Mouse (Mus musculus): ENCODE results near the gene Coq9. TPM values are rescaled to one million over a fixed set of nuclear protein-coding genes. Genes with fewer than 3 reads are reported as not detected.

The Coq9 gene
- polyA plus RNA-seq, 1 experiment from 2014 or later, result 52.2 TPM

- WGBS, result 78% methylated on average over 6 of the region's 6 CpGs
- no peaks in the 10 kb centered on the region for H3K36me3 ChIP-seq
- no peak overlapping the region for H3K4me3 ChIP-seq
- H3K27me3 ChIP-seq (ENCODE audit: insufficient read depth, poor library complexity, severe bottlenecking), result peaks cover 3% of the 10 kb centered on the region; the same call in 1 of the 2 replicates
- no peaks in the 10 kb centered on the region for H3K9me3 ChIP-seq
- H3K4me1 ChIP-seq (replicated peaks), result peaks cover 29% of the 10 kb centered on the region
- no peak for DNase-seq (ENCODE audit: low spot score)
- no peak overlapping the region for H3K27ac ChIP-seq
Observed at GRCm38 (mm10) chr8:94808372-94808771, 29.7 kb upstream of the Coq9 start.

GRCm38 (mm10) chr8:94810153-94810552 is 28.0 kb upstream of the Coq9 start, which contains the start of gene Ccl17:
Gene Ccl17 (plus strand): TSS chr8:94810453.
- Histone ChIP-seq H3K27ac (no peak within 1 kb of the TSS), H3K4me1 (replicated peaks) (peaks cover 29% of the 10 kb centered on the region), H3K4me3 (no peak within 1 kb of the TSS), H3K9me3 (no peaks in the 10 kb centered on the region), H3K36me3 (no peaks in the 10 kb centered on the region), H3K27me3 (ENCODE audit: insufficient read depth, poor library complexity, severe bottlenecking) (no peaks in the 10 kb centered on the region)
- WGBS, result 72% methylated on average over 3 of the region's 3 CpGs
- no peak for DNase-seq (ENCODE audit: low spot score)

DNA sequence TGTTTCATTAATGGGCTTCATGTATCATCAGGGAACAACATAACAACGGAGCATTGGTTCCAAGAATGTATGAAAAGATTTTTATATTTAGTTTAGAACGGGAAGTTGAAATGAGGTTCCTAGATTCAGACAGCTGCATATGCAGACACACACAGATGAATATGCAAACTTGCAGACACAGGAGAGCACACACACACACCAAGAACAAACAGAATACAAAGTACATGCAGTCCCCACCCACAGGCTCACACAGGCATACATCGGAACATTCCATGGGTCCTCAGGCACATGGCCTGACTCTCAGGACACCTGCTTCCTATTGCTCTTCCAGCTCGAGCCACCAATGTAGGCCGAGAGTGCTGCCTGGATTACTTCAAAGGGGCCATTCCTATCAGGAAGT is 27.3 kb upstream of the Coq9 start:
- Histone ChIP-seq H3K27me3 (ENCODE audit: insufficient read depth, poor library complexity, severe bottlenecking) (no peaks in the 10 kb centered on the region), H3K27ac (no peak overlapping the region), H3K36me3 (no peaks in the 10 kb centered on the region), H3K4me1 (replicated peaks) (peaks cover 28% of the 10 kb centered on the region), H3K4me3 (no peak overlapping the region), H3K9me3 (no peaks in the 10 kb centered on the region)
- WGBS, result 88% methylated on average over 5 of the region's 5 CpGs
- DNase-seq (ENCODE audit: low spot score), result no peak

DNA sequence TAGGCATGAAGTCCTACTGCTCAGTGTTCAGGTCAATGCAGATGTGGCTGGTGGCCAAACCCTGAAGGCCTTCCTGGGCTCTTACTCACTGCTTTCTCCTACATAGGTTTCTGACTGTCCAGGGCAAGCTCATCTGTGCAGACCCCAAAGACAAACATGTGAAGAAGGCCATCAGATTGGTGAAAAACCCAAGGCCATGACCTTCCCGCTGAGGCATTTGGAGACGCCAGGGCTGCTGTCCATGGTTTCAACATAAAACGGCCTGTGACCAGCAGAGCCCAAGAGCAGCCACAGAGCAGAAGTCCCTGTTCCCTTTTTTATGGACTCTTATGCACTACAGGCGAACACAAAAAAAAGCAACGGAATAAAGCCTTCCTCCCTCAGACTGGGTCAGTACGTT is 26.5 kb upstream of the Coq9 start:
- no peak for DNase-seq (ENCODE audit: low spot score)
- no peaks in the 10 kb centered on the region for H3K9me3 ChIP-seq
- H3K4me3 ChIP-seq, result no peak overlapping the region
- no peaks in the 10 kb centered on the region for H3K36me3 ChIP-seq
- no peaks in the 10 kb centered on the region for H3K27me3 ChIP-seq (ENCODE audit: insufficient read depth, poor library complexity, severe bottlenecking)
- 73% methylated on average over 6 of the region's 6 CpGs for WGBS
- H3K27ac ChIP-seq, result no peak overlapping the region
- peaks cover 22% of the 10 kb centered on the region for H3K4me1 ChIP-seq (replicated peaks)

DNA sequence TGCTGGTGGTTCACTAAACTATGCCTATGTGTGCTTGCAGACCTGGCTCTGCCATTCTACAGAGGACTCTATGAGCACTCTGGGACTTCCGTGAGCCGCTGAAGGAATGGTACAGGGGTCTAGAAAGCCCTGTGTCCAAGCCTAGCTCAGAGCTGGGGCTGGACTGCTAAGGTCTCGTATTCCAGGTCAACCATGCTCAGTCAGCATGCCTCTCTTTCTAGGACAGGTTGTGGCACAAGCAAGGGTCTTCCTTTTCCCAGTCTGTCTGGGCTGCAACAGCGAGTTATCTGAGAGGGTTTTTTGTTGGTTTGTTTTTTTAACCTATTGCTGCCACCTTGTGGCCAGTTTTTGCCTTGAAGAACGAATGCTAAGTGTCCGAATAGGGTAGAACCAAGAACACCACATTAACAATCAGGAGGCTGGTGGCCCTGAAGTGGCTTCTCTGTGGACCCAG is 25.4 kb upstream of the Coq9 start:
- Histone ChIP-seq H3K36me3 (no peaks in the 10 kb centered on the region), H3K4me3 (peak overlapping the region; percentile 28), H3K27me3 (ENCODE audit: insufficient read depth, poor library complexity, severe bottlenecking) (no peaks in the 10 kb centered on the region), H3K9me3 (no peaks in the 10 kb centered on the region), H3K4me1 (replicated peaks) (peaks cover 13% of the 10 kb centered on the region), H3K27ac (peak overlapping the region; percentile 54; the same call in 1 of the 2 replicates)
- DNase-seq (ENCODE audit: low spot score), result peak; percentile 85
- 31% methylated on average over 6 of the region's 6 CpGs for WGBS

- 0% methylated on average over 1 of the region's 1 CpGs for WGBS
- no peak overlapping the region for H3K27ac ChIP-seq
- H3K4me1 ChIP-seq (replicated peaks), result peaks cover 10% of the 10 kb centered on the region
- H3K27me3 ChIP-seq (ENCODE audit: insufficient read depth, poor library complexity, severe bottlenecking), result no peaks in the 10 kb centered on the region
- H3K4me3 ChIP-seq, result no peak overlapping the region
- DNase-seq (ENCODE audit: low spot score), result peak; percentile 18
- no peaks in the 10 kb centered on the region for H3K9me3 ChIP-seq
- no peaks in the 10 kb centered on the region for H3K36me3 ChIP-seq
Observed at GRCm38 (mm10) chr8:94814556-94814955, 23.6 kb upstream of the Coq9 start.

- DNase-seq (ENCODE audit: low spot score), result no peak
- 93% methylated on average over 11 of the region's 11 CpGs for WGBS
- Histone ChIP-seq H3K4me3 (no peak overlapping the region), H3K9me3 (no peaks in the 10 kb centered on the region), H3K36me3 (peaks cover 30% of the 10 kb centered on the region), H3K27me3 (ENCODE audit: insufficient read depth, poor library complexity, severe bottlenecking) (no peaks in the 10 kb centered on the region), H3K27ac (no peak overlapping the region), H3K4me1 (replicated peaks) (peaks cover 7% of the 10 kb centered on the region)
Observed at GRCm38 (mm10) chr8:94817933-94818332, 20.2 kb upstream of the Coq9 start.

- no peak overlapping the region for H3K4me3 ChIP-seq
- H3K4me1 ChIP-seq (replicated peaks), result peaks cover 6% of the 10 kb centered on the region
- no peaks in the 10 kb centered on the region for H3K27me3 ChIP-seq (ENCODE audit: insufficient read depth, poor library complexity, severe bottlenecking)
- H3K27ac ChIP-seq, result no peak overlapping the region
- H3K36me3 ChIP-seq, result peaks cover 48% of the 10 kb centered on the region
- no peak for DNase-seq (ENCODE audit: low spot score)
- H3K9me3 ChIP-seq, result no peaks in the 10 kb centered on the region
- WGBS, result 74% methylated on average over 6 of the region's 6 CpGs
Observed at GRCm38 (mm10) chr8:94819671-94820179, 18.4 kb upstream of the Coq9 start.

DNA sequence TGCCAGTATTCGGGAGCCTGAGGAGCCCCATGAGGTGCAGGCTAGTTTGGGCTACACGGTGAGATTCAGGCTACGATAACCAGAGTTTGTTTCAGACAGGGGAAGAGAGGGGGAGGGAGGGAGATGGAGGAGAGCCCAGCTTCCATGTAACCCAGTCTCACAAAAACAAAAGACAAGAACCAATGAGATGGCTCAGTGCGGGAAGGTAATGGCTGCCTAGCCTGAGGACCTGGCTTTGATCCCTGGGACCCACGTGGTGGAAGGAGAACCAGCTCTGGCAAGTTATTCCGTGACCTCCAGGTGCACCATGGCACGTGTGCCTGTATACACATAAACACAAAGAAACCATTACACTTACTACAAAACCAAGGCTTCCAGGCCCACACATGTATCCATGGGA is 17.6 kb upstream of the Coq9 start:
- H3K27ac ChIP-seq, result no peak overlapping the region
- H3K36me3 ChIP-seq, result peaks cover 56% of the 10 kb centered on the region
- no peak overlapping the region for H3K4me3 ChIP-seq
- peaks cover 6% of the 10 kb centered on the region for H3K4me1 ChIP-seq (replicated peaks)
- H3K9me3 ChIP-seq, result no peaks in the 10 kb centered on the region
- no peaks in the 10 kb centered on the region for H3K27me3 ChIP-seq (ENCODE audit: insufficient read depth, poor library complexity, severe bottlenecking)
- no peak for DNase-seq (ENCODE audit: low spot score)
- 90% methylated on average over 7 of the region's 7 CpGs for WGBS

DNA sequence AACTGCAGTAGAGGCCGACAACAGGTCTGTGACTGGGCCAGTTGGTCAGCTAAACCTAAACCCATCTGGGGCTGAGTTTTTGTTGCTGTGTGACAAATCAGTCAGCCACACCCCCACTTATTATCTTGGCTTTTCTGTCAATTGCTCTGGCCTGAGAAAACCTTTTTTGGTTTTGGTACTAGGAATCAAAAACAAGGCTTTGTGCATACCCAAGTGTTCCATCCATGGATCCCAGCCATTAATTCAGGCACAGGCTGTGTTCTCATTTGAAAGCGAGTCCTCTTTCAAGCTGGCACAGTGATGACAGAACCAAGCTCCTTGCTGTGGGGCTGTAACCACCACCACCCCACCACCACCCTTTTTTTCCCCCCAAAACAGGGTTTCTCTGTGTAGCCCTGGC is 16.7 kb upstream of the Coq9 start:
- WGBS, result 87% methylated on average over 2 of the region's 2 CpGs
- no peaks in the 10 kb centered on the region for H3K27me3 ChIP-seq (ENCODE audit: insufficient read depth, poor library complexity, severe bottlenecking)

DNA sequence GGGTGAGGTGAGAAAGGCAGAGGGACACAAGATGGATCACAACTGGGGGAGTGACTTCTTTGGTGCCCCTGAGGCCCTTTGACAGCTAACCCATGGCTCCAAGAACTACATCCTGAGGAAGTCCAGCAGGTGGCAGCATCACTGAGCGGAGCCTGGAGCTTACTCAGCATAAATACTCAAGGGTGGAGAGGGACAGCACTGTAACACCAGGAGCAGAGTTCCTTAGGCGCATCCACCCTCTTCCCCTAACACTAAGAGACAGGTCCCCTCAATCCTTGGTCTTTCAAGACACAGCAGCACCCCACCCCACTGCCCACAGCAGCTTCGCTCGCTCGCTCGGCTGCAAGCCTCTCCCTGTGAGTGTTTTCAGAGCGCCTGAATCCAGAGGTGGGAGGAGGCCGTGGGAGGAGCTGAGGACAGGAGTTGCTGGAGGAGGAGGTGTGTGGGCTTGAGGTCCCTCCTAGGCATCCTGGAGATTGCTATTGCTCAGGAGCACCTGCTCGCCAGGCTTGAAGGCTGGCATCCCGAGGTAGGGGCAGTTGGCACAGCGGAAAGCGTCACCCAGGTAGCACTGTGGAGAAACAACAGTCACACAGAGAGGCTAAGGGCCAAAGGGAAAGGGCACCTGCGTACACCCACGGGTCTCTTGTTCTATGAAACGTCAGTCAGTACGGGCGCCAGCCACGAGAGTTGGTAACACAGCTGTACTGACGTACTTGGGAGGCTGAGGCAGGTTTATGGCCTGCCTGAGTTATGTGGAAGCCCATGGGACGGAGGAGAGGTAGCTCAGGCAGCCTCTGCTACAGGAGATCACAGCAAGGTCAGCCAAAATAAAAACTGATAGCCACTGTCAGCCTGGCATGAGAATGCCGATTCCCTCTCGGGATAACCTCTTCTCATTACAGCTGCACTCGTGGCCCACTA is 15.2 kb upstream of the Coq9 start:
- Histone ChIP-seq H3K4me1 (replicated peaks) (peaks cover 6% of the 10 kb centered on the region), H3K4me3 (no peak overlapping the region), H3K27me3 (ENCODE audit: insufficient read depth, poor library complexity, severe bottlenecking) (no peaks in the 10 kb centered on the region), H3K36me3 (peaks cover 77% of the 10 kb centered on the region), H3K9me3 (no peaks in the 10 kb centered on the region), H3K27ac (no peak overlapping the region; the same call in 1 of the 2 replicates)
- DNase-seq (ENCODE audit: low spot score), result peak; percentile 52
- 83% methylated on average over 23 of the region's 23 CpGs for WGBS

More for the DNA sequence above, 16.7 kb upstream of the Coq9 start:
- no peaks in the 10 kb centered on the region for H3K9me3 ChIP-seq
- H3K4me3 ChIP-seq, result no peak overlapping the region
- DNase-seq (ENCODE audit: low spot score), result no peak
- H3K27ac ChIP-seq, result no peak overlapping the region
- H3K36me3 ChIP-seq, result peaks cover 65% of the 10 kb centered on the region
- peaks cover 6% of the 10 kb centered on the region for H3K4me1 ChIP-seq (replicated peaks)

DNA sequence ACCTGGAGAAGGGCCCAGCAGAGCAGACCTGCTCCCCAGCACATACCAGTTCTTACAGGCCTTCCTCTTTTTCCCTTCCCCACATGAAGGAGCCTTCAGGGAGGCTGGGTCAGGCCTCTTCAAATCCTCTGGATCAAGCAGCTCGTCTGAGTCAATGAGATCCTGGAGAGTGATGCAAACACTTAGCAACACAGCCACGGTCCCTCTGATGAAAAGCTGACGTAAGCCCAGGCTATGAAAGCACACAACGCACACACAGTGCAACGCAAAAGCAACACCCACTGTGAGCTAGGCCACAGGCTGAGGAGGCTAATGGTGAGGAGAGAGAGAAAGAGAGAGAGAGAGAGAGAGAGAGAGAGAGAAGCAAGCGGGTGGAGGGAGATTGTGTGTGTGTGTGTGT is 13.0 kb upstream of the Coq9 start:
- Histone ChIP-seq H3K27ac (no peak overlapping the region), H3K4me1 (replicated peaks) (peaks cover 6% of the 10 kb centered on the region), H3K4me3 (no peak overlapping the region), H3K9me3 (peaks cover 1% of the 10 kb centered on the region; the same call in 1 of the 2 replicates), H3K27me3 (ENCODE audit: insufficient read depth, poor library complexity, severe bottlenecking) (no peaks in the 10 kb centered on the region), H3K36me3 (peaks cover 97% of the 10 kb centered on the region)
- 87% methylated on average over 6 of the region's 6 CpGs for WGBS
- DNase-seq (ENCODE audit: low spot score), result no peak

GRCm38 (mm10) chr8:94826210-94826609 is 11.9 kb upstream of the Coq9 start:
- Histone ChIP-seq H3K4me1 (replicated peaks) (peaks cover 6% of the 10 kb centered on the region), H3K36me3 (peaks cover 97% of the 10 kb centered on the region)

More at GRCm38 (mm10) chr8:94826210-94826609, 11.9 kb upstream of the Coq9 start:
- Histone ChIP-seq H3K9me3 (peaks cover 6% of the 10 kb centered on the region; the same call in 1 of the 2 replicates), H3K27ac (no peak overlapping the region), H3K4me3 (no peak overlapping the region), H3K27me3 (ENCODE audit: insufficient read depth, poor library complexity, severe bottlenecking) (no peaks in the 10 kb centered on the region)
- WGBS, result 95% methylated on average over 5 of the region's 5 CpGs
- DNase-seq (ENCODE audit: low spot score), result no peak
